Mouse (Mus musculus): Measurements from ENCODE around the gene Dnajc22.

DNA sequence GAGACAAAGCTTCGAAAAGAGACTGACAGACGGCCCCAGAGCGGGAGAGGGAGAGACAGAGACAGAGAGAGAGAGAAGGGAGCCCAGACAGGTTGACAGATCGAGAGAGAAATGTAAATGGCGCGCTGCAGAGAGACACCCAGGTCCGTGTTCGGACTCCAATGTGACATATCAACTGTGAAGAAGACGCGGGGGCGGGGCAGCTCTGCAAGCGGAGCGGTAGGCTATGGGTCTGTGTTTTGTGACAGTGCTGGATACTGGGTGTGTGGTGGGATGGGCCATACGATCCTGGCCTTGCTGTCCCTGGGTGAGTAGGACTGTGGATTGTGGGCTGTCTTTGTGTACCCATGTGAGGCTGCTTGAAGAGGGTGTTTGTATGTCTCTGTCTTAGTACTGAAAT lies 3.9 kb upstream of the Dnajc22 start:
- TF ChIP-seq CTCF (IDR thresholded peaks at IDR 0.05; ENCODE audit: low read depth) (no peak), EP300 (IDR thresholded peaks at IDR 0.05; ENCODE audit: low read depth) (no peak)

Measured in liver, postnatal 0 days (tissue).